Mouse (Mus musculus) kidney, adult 10 weeks (tissue): ENCODE measurements around the gene Sp2. TPM values are rescaled to one million over a fixed set of nuclear protein-coding genes. Genes with fewer than 3 reads are reported as not detected.

ENCODE experiments used
- polyA plus RNA-seq: library from polyadenylated mRNA; stranded (reverse); fragments of 350-450 nt; fragmentation: Illumina TruSeq; extraction: RNeasy Lipid Tissue Mini Kit (QIAGEN cat#74804); gene quantifications from one replicate; pipeline ENCODE4 v1.2.3, GENCODE M21; 2014; ENCODE audit warnings: low read depth, low replicate concordance

Sp2 gene
- polyA plus RNA-seq: 2.5 TPM

GRCm38 (mm10) chr11:96982859-96983258, at the start of gene Sp2:
Sp2 (minus strand) TSS chr11:96982959.

GRCm38 (mm10) chr11:97029686-97030417, 47.1 kb upstream of the Sp2 start, which contains the start of gene Scrn2:
Scrn2 (plus strand) TSS chr11:97029938.

GRCm38 (mm10) chr11:97013121-97013670, 30.4 kb upstream of the Sp2 start, which contains the start of gene Sp6:
Sp6 (plus strand) TSS chr11:97013394.

DNA sequence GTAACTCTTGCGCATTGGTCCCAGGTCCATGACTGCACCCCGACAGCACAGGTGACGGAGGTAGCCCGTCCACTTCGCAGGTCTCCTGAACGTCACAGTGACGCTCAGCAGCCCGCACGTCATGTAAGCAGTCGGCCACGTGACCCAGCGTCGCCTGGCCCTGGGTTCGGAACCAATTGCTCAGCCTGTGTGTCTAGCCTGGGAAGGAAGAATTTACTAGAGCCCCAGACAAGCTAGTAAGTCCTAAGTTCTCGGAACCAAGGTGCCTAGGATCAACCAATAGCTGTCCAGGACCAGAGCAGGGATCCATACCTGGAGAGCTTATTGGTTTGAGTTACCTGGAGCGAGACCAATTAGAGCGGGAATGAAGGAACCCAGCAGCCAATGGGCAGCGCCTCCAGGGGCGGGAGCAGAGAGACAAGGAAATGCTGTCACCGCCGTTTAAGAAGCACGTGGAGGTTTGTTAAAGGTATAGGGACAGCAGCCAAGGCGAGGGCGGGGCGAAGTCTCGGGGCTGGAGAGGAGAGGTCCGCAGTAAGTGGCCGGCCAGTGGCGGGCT, 38.9 kb downstream of the Sp2 start, which contains the start of gene Pnpo:
Gene Pnpo, minus strand, starts transcription at position 241 of the 559 bp plus-strand sequence.

DNA sequence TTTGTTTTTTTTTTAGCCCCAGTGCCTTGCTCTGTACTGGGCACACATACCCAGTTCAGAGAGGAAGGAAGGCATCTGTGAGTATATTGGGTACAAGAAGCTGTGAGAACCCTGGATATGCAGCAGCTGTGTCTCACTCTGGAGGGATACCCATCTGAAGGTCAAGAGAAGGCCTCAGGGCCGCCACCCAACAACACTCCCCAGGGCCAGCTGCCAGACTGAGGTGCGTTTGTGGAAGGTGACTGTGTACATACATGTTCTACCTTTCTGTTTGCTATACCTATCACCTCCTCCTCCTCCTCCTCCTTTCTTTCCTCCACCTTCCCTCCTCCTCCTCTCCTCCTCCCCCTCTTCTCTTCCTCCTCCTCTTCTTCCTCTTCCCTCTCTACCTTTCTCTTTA, 54.7 kb downstream of the Sp2 start, which contains the start of gene Prr15l:
Gene Prr15l, plus strand, starts transcription at position 17 of the 400 bp plus-strand sequence.

DNA sequence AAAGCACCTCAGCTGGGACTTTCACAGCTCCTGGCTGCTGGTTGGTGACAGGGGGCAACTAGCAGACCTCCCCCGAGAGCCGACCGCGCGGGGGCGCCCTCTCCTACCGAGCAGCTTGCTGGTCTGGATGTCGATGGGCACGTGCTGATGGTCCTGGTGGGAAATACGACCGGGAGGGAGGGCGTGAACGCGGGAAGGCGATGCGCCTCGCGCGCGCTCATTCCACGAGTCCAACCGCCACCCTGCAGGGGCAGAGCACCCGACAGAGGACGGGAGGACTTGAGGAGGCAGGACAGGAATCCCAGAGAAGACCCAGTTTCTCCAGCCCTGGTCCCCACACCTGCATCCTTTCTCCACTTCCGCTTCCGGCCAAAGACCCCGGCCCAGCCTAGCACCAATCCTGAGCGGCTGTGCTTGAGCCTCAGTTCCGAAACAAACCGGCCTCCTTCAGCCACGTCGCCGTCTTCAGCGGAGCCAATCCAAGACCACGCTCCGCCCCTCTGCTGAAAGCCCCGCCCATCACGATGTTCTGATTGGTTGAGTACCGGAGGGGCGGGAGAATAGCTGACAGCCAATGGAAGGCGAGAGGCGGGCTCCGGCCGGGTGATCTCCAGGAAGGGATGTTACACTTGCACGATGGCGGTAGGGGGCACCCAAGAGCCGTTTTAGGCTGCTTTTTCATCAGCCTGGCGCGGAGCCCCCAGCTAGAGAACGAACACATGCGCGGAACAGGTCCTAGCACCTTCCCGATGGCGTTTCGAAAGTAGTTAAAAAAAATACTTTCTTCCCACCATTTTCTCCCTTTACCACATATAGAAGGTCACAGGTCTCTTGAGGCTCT, 66.5 kb downstream of the Sp2 start, which contains the start of gene Cdk5rap3:
Gene Cdk5rap3, minus strand, starts transcription at position 453 of the 841 bp plus-strand sequence.

Other genes starting within 250 kb of the Sp2 start
- 2.3 TPM for gene Snx11, start 205.4 kb downstream of the Sp2 start, polyA plus RNA-seq
- gene Cbx1, start 193.8 kb downstream of the Sp2 start, polyA plus RNA-seq: 83.3 TPM
- gene Nfe2l1, start 153.0 kb downstream of the Sp2 start, polyA plus RNA-seq: 45.5 TPM
- 14.4 TPM for gene Copz2, start 133.1 kb downstream of the Sp2 start, polyA plus RNA-seq
- 22.7 TPM for gene Cdk5rap3, start 66.5 kb downstream of the Sp2 start, polyA plus RNA-seq
- 14.7 TPM for gene Prr15l, start 54.9 kb downstream of the Sp2 start, polyA plus RNA-seq
- gene Pnpo, start 39.0 kb downstream of the Sp2 start, polyA plus RNA-seq: 16.3 TPM
- gene Sp6, start 30.4 kb upstream of the Sp2 start, polyA plus RNA-seq: 0.28 TPM
- gene Scrn2, start 47.0 kb upstream of the Sp2 start, polyA plus RNA-seq: not detected
- gene Lrrc46, start 58.4 kb upstream of the Sp2 start, polyA plus RNA-seq: 0.81 TPM
- gene Mrpl10, start 58.6 kb upstream of the Sp2 start, polyA plus RNA-seq: 18.1 TPM
- not detected for gene Osbpl7, start 67.7 kb upstream of the Sp2 start, polyA plus RNA-seq
- gene Tbx21, start 132.4 kb upstream of the Sp2 start, polyA plus RNA-seq: not detected
- gene Tbkbp1, start 168.5 kb upstream of the Sp2 start, polyA plus RNA-seq: 0.16 TPM
- 79.1 TPM for gene Kpnb1, start 204.9 kb upstream of the Sp2 start, polyA plus RNA-seq